Mouse (Mus musculus): ENCODE measurements around the gene Sec23a. TPM values are rescaled to one million over a fixed set of nuclear protein-coding genes. Genes with fewer than 3 reads are reported as not detected.

Sec23a gene
- total and polyA plus RNA-seq, 3 experiments, result 12.3 to 24.7 (median 18.0) TPM

DNA sequence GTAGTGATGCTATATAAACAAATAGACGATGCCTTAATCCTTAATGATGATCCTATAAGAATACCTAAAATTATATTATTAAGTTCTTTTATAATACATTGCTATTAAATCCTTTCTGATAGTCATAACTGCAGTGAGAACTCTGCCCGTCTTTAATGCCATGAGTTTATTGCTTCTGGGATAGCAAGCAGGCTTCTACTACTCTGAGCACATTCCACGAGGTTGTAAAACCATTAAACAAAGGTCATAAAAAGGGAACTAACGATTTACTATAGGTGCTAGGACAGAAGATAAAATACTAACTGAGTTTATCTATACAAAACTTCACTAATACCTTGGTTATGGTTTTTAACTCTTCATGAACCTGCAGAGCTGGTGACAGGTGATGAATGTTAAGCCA lies 69.3 kb downstream of the Sec23a start:
- in situ Hi-C loops (cut with MboI; ENCODE audit: low pct_ligation_motif_present, low pct_unique_long_range_greater_than_20kb, low sequenced_read_pairs), result loop anchor here (25.0 kb wide), 1 partner anchor 130 kb away; no protein-coding TSS in a partner anchor
- H3K4me2 ChIP-seq (ENCODE audit: insufficient read depth, low read depth, poor library complexity, severe bottlenecking), result no peak overlapping the region
- H3K27ac ChIP-seq (ENCODE audit: insufficient read depth, low read depth), result no peak overlapping the region
- no peak for TF ChIP-seq PAX5 (IDR thresholded peaks at IDR 0.05; ENCODE audit: low read length)
- TF ChIP-seq HCFC1 (IDR thresholded peaks at IDR 0.05; ENCODE audit: low read depth, low read length), result no peak
- no peak for TF ChIP-seq EP300 (IDR thresholded peaks at IDR 0.05; ENCODE audit: low read length)
- TF ChIP-seq KAT2A (IDR thresholded peaks at IDR 0.05; ENCODE audit: insufficient replicate concordance, low read length), result no peak
- no peak for TF ChIP-seq MAZ (IDR thresholded peaks at IDR 0.05; ENCODE audit: low read depth, low read length)
- no peak for TF ChIP-seq GABPA (IDR thresholded peaks at IDR 0.05; ENCODE audit: insufficient replicate concordance, low read depth, low read length)
- TF ChIP-seq UBTF (IDR thresholded peaks at IDR 0.05; ENCODE audit: low read depth, low read length), result no peak
- no peak for TF ChIP-seq MXI1 (IDR thresholded peaks at IDR 0.05; ENCODE audit: low read depth, low read length)
- TF ChIP-seq JUN (IDR thresholded peaks at IDR 0.05; ENCODE audit: insufficient read depth, low read depth, low read length), result no peak
- no peak for TF ChIP-seq SMC3 (IDR thresholded peaks at IDR 0.05; ENCODE audit: low read depth, low read length)
- TF ChIP-seq BHLHE40 (IDR thresholded peaks at IDR 0.05; ENCODE audit: low read depth, low read length), result no peak
- no peak for TF ChIP-seq ELF1 (IDR thresholded peaks at IDR 0.05; ENCODE audit: low read depth, low read length)
- no peak for TF ChIP-seq CHD2 (IDR thresholded peaks at IDR 0.05; ENCODE audit: low read length)
- TF ChIP-seq RAD21 (IDR thresholded peaks at IDR 0.05; ENCODE audit: low read depth, low read length), result no peak
- no peak for TF ChIP-seq ZC3H11A (IDR thresholded peaks at IDR 0.05; ENCODE audit: low read depth, low read length)
- TF ChIP-seq MYC (IDR thresholded peaks at IDR 0.05; ENCODE audit: low read depth, low read length), result no peak
- TF ChIP-seq E2F4 (IDR thresholded peaks at IDR 0.05; ENCODE audit: insufficient replicate concordance, low read depth, low read length), result no peak
- H3K9me3 ChIP-seq (replicated peaks; ENCODE audit: low read length), result no peaks in the 10 kb centered on the region
- dilution Hi-C loops (cut with MboI; ENCODE audit: extremely low pct_ligation_motif_present, extremely low pct_unique_long_range_greater_than_20kb, low sequenced_read_pairs), result no loop called here
- H3K9ac ChIP-seq (ENCODE audit: insufficient read depth, low read depth), result no peak overlapping the region
- H3K4me1 ChIP-seq (ENCODE audit: control insufficient read depth in 1 of 2, insufficient read depth in 2 of 2), result 0 out of 4 replicates have a peak, but pooled peaks cover 0 to 4% of the 10 kb centered on the region in 2 experiments
- no peak for DNase-seq (ENCODE audit: extremely low read depth)
- no peak overlapping the region for H3K4me3 ChIP-seq (replicated peaks in 1 of 3; ENCODE audit: low read depth in 2 of 3, low read length in 2 of 3, poor library complexity in 1 of 3)
- H3K79me2 ChIP-seq (replicated peaks; ENCODE audit: control insufficient read depth, extremely low read depth, insufficient read depth, poor library complexity, severe bottlenecking), result no peaks in the 10 kb centered on the region
- H3K27me3 ChIP-seq (replicated peaks), result no peaks in the 10 kb centered on the region
- H3K36me3 ChIP-seq (replicated peaks in 1 of 2; ENCODE audit: control insufficient read depth in 1 of 2, insufficient read depth in 1 of 2, low read length in 1 of 2), result no peaks in the 10 kb centered on the region

DNA sequence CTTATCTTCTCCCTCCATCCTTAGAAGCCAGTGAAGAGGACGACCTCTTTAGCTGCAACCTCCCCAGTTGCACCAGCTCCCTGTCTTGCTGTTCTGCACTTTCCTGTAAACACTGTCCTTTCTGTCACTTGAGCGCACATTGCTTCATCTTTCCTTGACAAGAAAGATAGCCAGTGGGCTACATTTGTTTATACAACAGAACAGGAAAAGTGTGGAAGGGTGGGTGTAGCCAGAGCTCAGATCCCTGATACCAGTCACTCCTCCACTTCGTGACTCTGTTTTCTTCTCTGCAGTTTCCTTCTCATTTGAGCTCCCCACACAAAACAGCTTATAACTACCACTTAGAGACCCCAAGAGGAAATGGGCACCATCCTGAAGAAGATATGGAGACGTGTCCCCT lies 77.2 kb downstream of the Sec23a start:
- TF ChIP-seq GABPA (IDR thresholded peaks at IDR 0.05; ENCODE audit: insufficient replicate concordance, low read depth, low read length) (no peak), ELF1 (IDR thresholded peaks at IDR 0.05; ENCODE audit: low read depth, low read length) (no peak), KAT2A (IDR thresholded peaks at IDR 0.05; ENCODE audit: insufficient replicate concordance, low read length) (no peak), UBTF (IDR thresholded peaks at IDR 0.05; ENCODE audit: low read depth, low read length) (no peak), PAX5 (IDR thresholded peaks at IDR 0.05; ENCODE audit: low read length) (no peak), NRF1 (IDR thresholded peaks at IDR 0.05; ENCODE audit: low read depth, low read length) (no peak), RAD21 (IDR thresholded peaks at IDR 0.05; ENCODE audit: low read depth, low read length) (no peak), TBP (conservative IDR thresholded peaks at IDR 0.05; ENCODE audit: low read depth, low read length) (no peak), MXI1 (IDR thresholded peaks at IDR 0.05; ENCODE audit: low read depth, low read length) (no peak), BHLHE40 (IDR thresholded peaks at IDR 0.05; ENCODE audit: low read depth, low read length) (no peak), JUN (IDR thresholded peaks at IDR 0.05; ENCODE audit: insufficient read depth, low read depth, low read length) (no peak), USF1 (IDR thresholded peaks at IDR 0.05; ENCODE audit: low read depth, low read length) (no peak), ZMIZ1 (IDR thresholded peaks at IDR 0.05; ENCODE audit: low read depth, low read length) (no peak), USF2 (conservative IDR thresholded peaks at IDR 0.05; ENCODE audit: low read depth, low read length) (no peak), IRF4 (IDR thresholded peaks at IDR 0.05; ENCODE audit: low read depth, low read length) (no peak), TCF12 (IDR thresholded peaks at IDR 0.05; ENCODE audit: low read depth, low read length) (no peak), MEF2A (IDR thresholded peaks at IDR 0.05; ENCODE audit: borderline replicate concordance, low read depth, low read length) (no peak), CHD2 (IDR thresholded peaks at IDR 0.05; ENCODE audit: low read length) (no peak), HCFC1 (IDR thresholded peaks at IDR 0.05; ENCODE audit: low read depth, low read length) (no peak), EP300 (IDR thresholded peaks at IDR 0.05; ENCODE audit: low read length) (no peak)
- H3K27me3 ChIP-seq (replicated peaks), result no peaks in the 10 kb centered on the region
- H3K27ac ChIP-seq (ENCODE audit: insufficient read depth, low read depth), result no peak overlapping the region
- no peak overlapping the region for H3K4me3 ChIP-seq (replicated peaks in 1 of 3; ENCODE audit: low read depth in 2 of 3, low read length in 2 of 3, poor library complexity in 1 of 3)
- H3K4me1 ChIP-seq (ENCODE audit: control insufficient read depth in 1 of 2, insufficient read depth in 2 of 2), result no peaks in the 10 kb centered on the region
- in situ Hi-C loops (cut with MboI; ENCODE audit: low pct_ligation_motif_present, low pct_unique_long_range_greater_than_20kb, low sequenced_read_pairs) (loop anchor here (25.0 kb wide), 1 partner anchor 122 kb away; no protein-coding TSS in a partner anchor), dilution Hi-C loops (cut with MboI; ENCODE audit: extremely low pct_ligation_motif_present, extremely low pct_unique_long_range_greater_than_20kb, low sequenced_read_pairs) (no loop called here)
- DNase-seq (ENCODE audit: extremely low read depth), result no peak
- no peaks in the 10 kb centered on the region for H3K36me3 ChIP-seq (replicated peaks in 1 of 2; ENCODE audit: control insufficient read depth in 1 of 2, insufficient read depth in 1 of 2, low read length in 1 of 2)
- H3K4me2 ChIP-seq (ENCODE audit: insufficient read depth, low read depth, poor library complexity, severe bottlenecking), result no peak overlapping the region
- H3K79me2 ChIP-seq (replicated peaks; ENCODE audit: control insufficient read depth, extremely low read depth, insufficient read depth, poor library complexity, severe bottlenecking), result no peaks in the 10 kb centered on the region
- no peaks in the 10 kb centered on the region for H3K9me3 ChIP-seq (replicated peaks; ENCODE audit: low read length)
- H3K9ac ChIP-seq (ENCODE audit: insufficient read depth, low read depth), result no peak overlapping the region

All from CH12.LX (cell line).